8 mouse cellular contexts compared by ENCODE assay signal in genomic region chr12:58212924-58213450, GRCm38 (mm10). TPM values are rescaled to one million over a fixed set of nuclear protein-coding genes. Genes with fewer than 3 reads are reported as not detected.
A peak's percentile ranks its signal among the peaks of the same experiment; 100 is the strongest.
DNase-seq lines count a peak whose midpoint lies in the region; ATAC-seq and TF ChIP-seq lines count a peak whose summit lies in the region.

No protein-coding gene starts in this region.

- peaks cover 4% of the 10 kb centered on the region; the same call in 1 of the 2 replicates for H3K27me3 ChIP-seq in kidney, adult 2 months (replicated peaks; ENCODE audit: control insufficient read depth, insufficient read depth, low read length)
- H3K27me3 ChIP-seq in embryonic facial prominence, embryonic 12.5 days = peaks cover 39% of the 10 kb centered on the region
- peaks cover 14% of the 10 kb centered on the region; the same call in 1 of the 2 replicates for H3K27me3 ChIP-seq in hindbrain, postnatal 0 days (ENCODE audit: insufficient read depth, low read length)
- peaks cover 43% of the 10 kb centered on the region for H3K27me3 ChIP-seq in liver, embryonic 12.5 days (replicated peaks)

- H3K4me2 ChIP-seq in embryonic facial prominence, embryonic 12.5 days (replicated peaks) = peak overlapping the region; percentile 90
- peak overlapping the region; percentile 89 for H3K4me2 ChIP-seq in hindbrain, postnatal 0 days (ENCODE audit: low read depth, low read length)
- H3K4me2 ChIP-seq in liver, embryonic 12.5 days = peak overlapping the region; percentile 53

- ATAC-seq in embryonic facial prominence, embryonic 12.5 days (ENCODE audit: insufficient number of reproducible peaks, insufficient read depth, low FRiP score, low TSS enrichment) = no peak
- ATAC-seq in hindbrain, postnatal 0 days = peak; percentile 46
- ATAC-seq in liver, embryonic 12.5 days = no peak

- no peak overlapping the region for H3K9ac ChIP-seq in embryonic facial prominence, embryonic 12.5 days
- peak overlapping the region; percentile 52 for H3K9ac ChIP-seq in hindbrain, postnatal 0 days (replicated peaks; ENCODE audit: low read length)
- H3K9ac ChIP-seq in liver, embryonic 12.5 days = no peak overlapping the region

- H3K27ac ChIP-seq in kidney, adult 2 months (ENCODE audit: insufficient read depth, low read depth, low read length) = no peak overlapping the region
- no peak overlapping the region for H3K27ac ChIP-seq in embryonic facial prominence, embryonic 12.5 days
- H3K27ac ChIP-seq in hindbrain, postnatal 0 days = peak overlapping the region; percentile 41
- no peak overlapping the region for H3K27ac ChIP-seq in liver, embryonic 12.5 days

- no peaks in the 10 kb centered on the region for H3K4me1 ChIP-seq in kidney, adult 2 months (ENCODE audit: control insufficient read depth, insufficient read depth, low read length)
- peaks cover 11% of the 10 kb centered on the region for H3K4me1 ChIP-seq in embryonic facial prominence, embryonic 12.5 days
- peaks cover 18% of the 10 kb centered on the region; the same call in 1 of the 2 replicates for H3K4me1 ChIP-seq in hindbrain, postnatal 0 days (ENCODE audit: insufficient read depth, low read length)
- H3K4me1 ChIP-seq in liver, embryonic 12.5 days = peaks cover 9% of the 10 kb centered on the region; the same call in 1 of the 2 replicates

- no peaks in the 10 kb centered on the region for H3K9me3 ChIP-seq in embryonic facial prominence, embryonic 12.5 days
- H3K9me3 ChIP-seq in hindbrain, postnatal 0 days (ENCODE audit: low read length) = no peaks in the 10 kb centered on the region
- H3K9me3 ChIP-seq in liver, embryonic 12.5 days (replicated peaks) = no peaks in the 10 kb centered on the region

- DNase-seq in kidney, adult 2 months = no peak
- DNase-seq in kidney, adult 11 months = no peak
- peak; percentile 58 for DNase-seq in hindbrain, postnatal 0 days (ENCODE audit: low spot score)
- peak; percentile 14 to 16 for DNase-seq in right cerebral cortex, postnatal 36 days (ENCODE audit: low spot score in 2 of 2)
- DNase-seq in cerebellum, adult 8-10 months = no peak
- no peak for DNase-seq in urinary bladder, postnatal 14 days (ENCODE audit: low spot score)

- TF ChIP-seq CTCF in kidney, adult 2 months (conservative IDR thresholded peaks at IDR 0.05; ENCODE audit: insufficient read depth, insufficient read length, low read depth, low read length) = no peak
- no peak for TF ChIP-seq CTCF in hindbrain, postnatal 0 days (IDR thresholded peaks at IDR 0.05; ENCODE audit: low read depth)

- H3K36me3 ChIP-seq in kidney, adult 2 months (ENCODE audit: control insufficient read depth, insufficient read depth, low read length) = no peaks in the 10 kb centered on the region
- no peaks in the 10 kb centered on the region for H3K36me3 ChIP-seq in embryonic facial prominence, embryonic 12.5 days
- H3K36me3 ChIP-seq in hindbrain, postnatal 0 days (ENCODE audit: insufficient read depth, low read length) = no peaks in the 10 kb centered on the region
- H3K36me3 ChIP-seq in liver, embryonic 12.5 days = no peaks in the 10 kb centered on the region

- no peak for TF ChIP-seq POLR2A in kidney, adult 2 months (IDR thresholded peaks at IDR 0.05; ENCODE audit: low read depth, low read length)

- WGBS in kidney, adult 2 months = 2% methylated on average over 29 of the region's 29 CpGs
- WGBS in embryonic facial prominence, embryonic 12.5 days = 3% methylated on average over 29 of the region's 29 CpGs
- 1% methylated on average over 29 of the region's 29 CpGs for WGBS in hindbrain, postnatal 0 days
- WGBS in liver, embryonic 12.5 days (ENCODE audit: insufficient replicate concordance) = 7% methylated on average over 29 of the region's 29 CpGs

- peak overlapping the region; percentile 53; the same call in 1 of the 2 replicates for H3K4me3 ChIP-seq in kidney, adult 2 months (ENCODE audit: insufficient read depth, low read depth, low read length)
- H3K4me3 ChIP-seq in embryonic facial prominence, embryonic 12.5 days = peak overlapping the region; percentile 48
- peak overlapping the region; percentile 53 for H3K4me3 ChIP-seq in hindbrain, postnatal 0 days (ENCODE audit: low read length)
- H3K4me3 ChIP-seq in liver, embryonic 12.5 days = peak overlapping the region; percentile 34; the same call in 1 of the 2 replicates

RNA-seq across cellular contexts. Expression of gene Sstr1, which starts 1.4 kb away (rescaled TPM):
- polyA plus RNA-seq in kidney, adult 2 months (2012; rRNA removed) = 0.14 and 0.20 TPM in 2 replicates
- polyA plus RNA-seq in embryonic facial prominence, embryonic 12.5 days (2016; fragmentation: Nextera tagmentation; extraction: Ambion mirVana) = 2.0 and 2.5 TPM in 2 replicates
- total RNA-seq in hindbrain, postnatal 0 days (2014; rRNA removed) = 46.8 and 49.1 TPM in 2 replicates
- polyA plus RNA-seq in hindbrain, postnatal 0 days (2015; fragmentation: Nextera tagmentation; extraction: Ambion mirVana) = 14.0 and 16.5 TPM in 2 replicates
- polyA plus RNA-seq in liver, embryonic 12.5 days (2016; fragmentation: Nextera tagmentation; extraction: Ambion mirVana) = not detected in 2 replicates

RNA-seq across cellular contexts. Expression of gene Clec14a, which starts 56.1 kb away (rescaled TPM):
- 9.5 and 9.8 TPM in 2 replicates for polyA plus RNA-seq in kidney, adult 2 months (2012; rRNA removed)
- polyA plus RNA-seq in embryonic facial prominence, embryonic 12.5 days (2016; fragmentation: Nextera tagmentation; extraction: Ambion mirVana) = 7.5 and 8.4 TPM in 2 replicates
- total RNA-seq in hindbrain, postnatal 0 days (2014; rRNA removed) = 6.8 and 9.3 TPM in 2 replicates
- polyA plus RNA-seq in hindbrain, postnatal 0 days (2015; fragmentation: Nextera tagmentation; extraction: Ambion mirVana) = 6.4 and 6.9 TPM in 2 replicates
- 7.6 and 8.3 TPM in 2 replicates for polyA plus RNA-seq in liver, embryonic 12.5 days (2016; fragmentation: Nextera tagmentation; extraction: Ambion mirVana)

Comparison
In these comparisons a context has a peak if more than half of its experiments do, and no peak if none do; other contexts are left out.
1. DNase-seq: peak in hindbrain, postnatal 0 days (single experiment) and right cerebral cortex, postnatal 36 days (2 of 2); none in kidney, adult 2 months (single experiment), kidney, adult 11 months (single experiment), cerebellum, adult 8-10 months (single experiment) and urinary bladder, postnatal 14 days (single experiment).
2. Peak in every context shown above with its lines, with median percentiles within 50 percentile points of each other: H3K4me3 ChIP-seq and H3K4me2 ChIP-seq.